Mouse (Mus musculus) adrenal gland (tissue): ENCODE data around the gene Hivep2.

ENCODE experiments used
- intact Hi-C: fragments of 180-260 bp; cut with DNase I; formaldehyde crosslinking; loops from one replicate; pipeline ENCODE4 v1.15.1; 2025
- long read RNA-seq, 2 experiments: library from polyadenylated mRNA; unstranded; transcript quantifications; one replicate each; pipeline ENCODE4 v2.0.0; 2020; ENCODE audit warnings: borderline replicate concordance in 1 of 2; ENCODE audit not compliant: insufficient replicate concordance in 1 of 2

Hivep2 gene
- long read RNA-seq, experiment 1, partial matches to known transcripts = 0 of 9 reads
- long read RNA-seq, experiment 1, other reads (novel, unspliced or antisense) = 9 of 9 reads
- long read RNA-seq, experiment 2, partial matches to known transcripts = 0 of 7 reads
- long read RNA-seq, experiment 2, other reads (novel, unspliced or antisense) = 7 of 7 reads

GRCm38 (mm10) chr10:13965974-13966829 is at the start of gene Hivep2:
TSS of gene Hivep2 (plus strand) at chr10:13966075.
- intact Hi-C loops = loop anchor here (5.0 to 10.0 kb wide), 3 partner anchors 81 to 239 kb away; partner anchors contain the start of gene Aig1

- intact Hi-C loops = no loop called here
Measured at GRCm38 (mm10) chr10:13916645-13917342, 49.1 kb upstream of the Hivep2 start.

- intact Hi-C loops = no loop called here
Measured at GRCm38 (mm10) chr10:13921641-13922385, 44.1 kb upstream of the Hivep2 start.

GRCm38 (mm10) chr10:13929306-13929705 is 36.6 kb upstream of the Hivep2 start:
- intact Hi-C loops = no loop called here

- intact Hi-C loops = no loop called here
Measured at GRCm38 (mm10) chr10:13932147-13932546, 33.7 kb upstream of the Hivep2 start.

- intact Hi-C loops = no loop called here
Measured at GRCm38 (mm10) chr10:13933320-13933719, 32.6 kb upstream of the Hivep2 start.

- intact Hi-C loops = no loop called here
Measured at GRCm38 (mm10) chr10:13935646-13936045, 30.2 kb upstream of the Hivep2 start.

GRCm38 (mm10) chr10:13941406-13941805 is 24.5 kb upstream of the Hivep2 start:
- intact Hi-C loops = no loop called here

- intact Hi-C loops = no loop called here
Measured at GRCm38 (mm10) chr10:13943706-13944105, 22.2 kb upstream of the Hivep2 start.

GRCm38 (mm10) chr10:13946498-13946897 is 19.4 kb upstream of the Hivep2 start:
- intact Hi-C loops = no loop called here

GRCm38 (mm10) chr10:13962965-13963364 is 2.9 kb upstream of the Hivep2 start:
- intact Hi-C loops = loop anchor here (5.0 to 10.0 kb wide), 2 partner anchors 242 to 396 kb away; no protein-coding TSS in a partner anchor

GRCm38 (mm10) chr10:13963908-13964500 is 1.9 kb upstream of the Hivep2 start:
- intact Hi-C loops = loop anchor here (5.0 to 10.0 kb wide), 2 partner anchors 241 to 397 kb away; no protein-coding TSS in a partner anchor

GRCm38 (mm10) chr10:13964501-13965281 is 1.2 kb upstream of the Hivep2 start:
- intact Hi-C loops = loop anchor here (5.0 to 10.0 kb wide), 4 partner anchors 83 to 397 kb away; partner anchors contain the start of gene Aig1

- intact Hi-C loops = loop anchor here (5.0 to 10.0 kb wide), 3 partner anchors 82 to 239 kb away; partner anchors contain the start of gene Aig1
Measured at GRCm38 (mm10) chr10:13965316-13965973, 430 bp upstream of the Hivep2 start.

- intact Hi-C loops = loop anchor here (5.0 to 10.0 kb wide), 3 partner anchors 80 to 238 kb away; partner anchors contain the start of gene Aig1
Measured at GRCm38 (mm10) chr10:13966830-13967450, 1.1 kb downstream of the Hivep2 start.

GRCm38 (mm10) chr10:13967451-13968233 is 1.8 kb downstream of the Hivep2 start:
- intact Hi-C loops = loop anchor here (5.0 to 10.0 kb wide), 3 partner anchors 80 to 237 kb away; partner anchors contain the start of gene Aig1

- intact Hi-C loops = loop anchor here (5.0 to 10.0 kb wide), 3 partner anchors 79 to 237 kb away; partner anchors contain the start of gene Aig1
Measured at GRCm38 (mm10) chr10:13968234-13968555, 2.3 kb downstream of the Hivep2 start.

GRCm38 (mm10) chr10:13968989-13969388 is 3.1 kb downstream of the Hivep2 start:
- intact Hi-C loops = loop anchor here (5.0 to 10.0 kb wide), 3 partner anchors 78 to 236 kb away; partner anchors contain the start of gene Aig1
